ENCODE assay signal across 15 mouse cellular contexts in genomic region chr3:126587477-126587876, GRCm38 (mm10).
"Had no signal": no experiment of that assay in that cellular context is flagged by ENCODE, and none has a peak within 500 bp of the region (broad histone marks: within the 10 kb centered on the region; RNA-seq: fewer than 3 reads in every experiment).

No protein-coding gene starts in this region.

- H3K4me2 ChIP-seq: liver, embryonic 13.5 days; midbrain, embryonic 11.5 days; midbrain, embryonic 15.5 days; neural tube, embryonic 13.5 days had no signal

- H3K27me3 ChIP-seq: liver, embryonic 13.5 days; midbrain, embryonic 15.5 days; neural tube, embryonic 13.5 days had no signal

- H3K9ac ChIP-seq: liver, embryonic 13.5 days; midbrain, embryonic 15.5 days; neural tube, embryonic 13.5 days had no signal

- H3K9me3 ChIP-seq: liver, embryonic 13.5 days; midbrain, embryonic 15.5 days; neural tube, embryonic 13.5 days had no signal

- H3K4me1 ChIP-seq: liver, embryonic 13.5 days; megakaryocyte, embryonic 14.5 days; midbrain, embryonic 15.5 days; neural tube, embryonic 13.5 days had no signal

- DNase-seq: kidney, adult 9 months; kidney, postnatal 36 days; layer of hippocampus, adult 9-11 months; layer of hippocampus, postnatal 36 days; liver; liver, embryonic 13.5 days; lung, adult 2 months; lung, postnatal 36 days; right cerebral cortex, postnatal 14 days had no signal

- H3K4me3 ChIP-seq: liver, embryonic 13.5 days; megakaryocyte, embryonic 14.5 days; midbrain, embryonic 15.5 days; neural tube, embryonic 13.5 days had no signal

- H3K27ac ChIP-seq: kidney, postnatal 0 days; liver, embryonic 13.5 days; midbrain, embryonic 15.5 days; neural tube, embryonic 13.5 days had no signal

- ATAC-seq: lung, postnatal 0 days; midbrain, embryonic 15.5 days had no signal

- H3K36me3 ChIP-seq: liver, embryonic 13.5 days; midbrain, embryonic 15.5 days; neural tube, embryonic 13.5 days had no signal
